Mouse (Mus musculus): ENCODE measurements around the gene Atm. TPM values are rescaled to one million over a fixed set of nuclear protein-coding genes. Genes with fewer than 3 reads are reported as not detected.

Atm gene
- polyA plus RNA-seq, 2 experiments from 2014 or later, result 24.7 to 36.0 TPM

DNA sequence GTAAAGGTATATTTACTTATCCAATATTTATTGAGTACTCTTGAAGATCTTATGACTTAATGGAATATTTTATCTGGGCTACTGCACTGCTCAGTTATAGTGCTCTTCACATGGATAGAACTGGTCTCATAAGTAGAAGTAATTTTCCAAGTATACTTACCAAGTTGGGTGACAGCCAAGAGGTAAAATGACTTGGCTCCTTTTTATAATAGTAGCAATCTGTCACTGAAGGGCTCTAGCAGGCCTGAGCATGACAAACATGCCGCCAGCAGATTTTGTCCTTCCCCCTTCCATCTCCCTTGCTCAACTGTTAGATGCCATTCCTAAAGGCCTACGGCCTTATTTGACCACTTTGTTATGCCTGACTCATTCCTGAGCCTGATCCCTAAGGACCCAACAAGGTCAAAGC is 127.6 kb downstream of the Atm start:
- ATAC-seq, result no peak

DNA sequence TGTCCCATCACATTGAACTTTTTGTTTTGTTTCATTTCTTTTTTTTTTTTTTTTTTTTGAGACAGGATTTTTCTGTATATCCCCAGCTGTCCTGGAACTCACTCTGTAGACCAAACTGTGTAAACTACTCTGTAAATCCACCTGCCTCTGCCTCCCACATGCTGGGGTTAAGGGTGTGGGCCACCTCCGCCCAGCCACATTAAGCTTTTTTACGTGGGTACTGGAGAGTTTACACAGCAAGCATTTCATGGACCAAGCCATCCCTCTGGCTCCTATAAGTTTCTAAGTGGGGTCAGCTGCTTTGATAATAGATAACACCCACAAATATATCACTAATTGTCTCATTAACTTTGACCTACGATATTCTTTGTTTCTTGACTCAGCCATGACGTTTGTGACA is 128.0 kb downstream of the Atm start:
- ATAC-seq, result no peak

DNA sequence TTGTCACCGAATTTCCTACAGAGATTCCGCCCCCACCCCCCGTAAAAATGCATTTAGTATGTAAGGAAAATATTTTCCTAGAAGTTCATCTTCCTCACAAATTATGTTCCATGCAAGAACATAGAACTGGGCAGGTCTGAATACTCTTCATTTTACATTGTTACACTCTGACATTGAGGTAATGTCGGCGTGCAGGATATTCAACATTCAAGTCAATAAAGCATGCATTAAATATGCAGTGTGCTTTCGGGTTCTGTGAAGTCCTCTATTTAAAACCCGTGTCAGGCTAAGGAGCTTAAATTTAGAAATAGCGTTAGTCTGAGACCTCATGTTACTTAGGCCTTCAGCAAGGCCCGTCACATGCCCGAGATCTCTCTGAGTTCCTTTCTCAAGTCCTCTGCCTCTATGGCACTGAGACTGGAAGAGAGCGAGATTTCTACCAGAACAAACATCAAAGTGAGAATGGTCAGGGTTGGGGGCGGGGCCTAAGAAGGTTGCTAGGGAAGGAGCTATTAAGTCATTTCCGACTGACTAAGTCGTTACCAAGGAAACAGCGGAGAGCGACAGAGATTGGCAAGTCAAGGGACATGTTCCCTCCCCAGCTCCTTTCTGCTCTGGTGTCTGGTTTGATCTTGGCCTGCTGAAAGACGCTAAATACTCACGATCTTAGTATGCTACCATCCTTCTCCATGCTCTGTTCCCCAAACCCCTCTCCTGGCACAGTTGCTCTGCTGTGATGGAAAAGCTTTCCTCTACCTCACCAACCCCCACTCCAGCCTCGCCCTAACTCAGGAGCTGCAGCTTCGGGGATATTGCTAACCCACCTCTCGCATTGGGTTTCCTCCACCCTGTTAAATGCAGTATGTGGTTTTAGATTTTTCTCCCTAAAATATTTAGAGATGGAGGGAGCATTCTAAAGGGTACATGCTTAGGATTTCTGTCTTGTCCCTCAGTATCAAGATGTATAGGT is 131.5 kb downstream of the Atm start:
- peak; percentile 100 for ATAC-seq

DNA sequence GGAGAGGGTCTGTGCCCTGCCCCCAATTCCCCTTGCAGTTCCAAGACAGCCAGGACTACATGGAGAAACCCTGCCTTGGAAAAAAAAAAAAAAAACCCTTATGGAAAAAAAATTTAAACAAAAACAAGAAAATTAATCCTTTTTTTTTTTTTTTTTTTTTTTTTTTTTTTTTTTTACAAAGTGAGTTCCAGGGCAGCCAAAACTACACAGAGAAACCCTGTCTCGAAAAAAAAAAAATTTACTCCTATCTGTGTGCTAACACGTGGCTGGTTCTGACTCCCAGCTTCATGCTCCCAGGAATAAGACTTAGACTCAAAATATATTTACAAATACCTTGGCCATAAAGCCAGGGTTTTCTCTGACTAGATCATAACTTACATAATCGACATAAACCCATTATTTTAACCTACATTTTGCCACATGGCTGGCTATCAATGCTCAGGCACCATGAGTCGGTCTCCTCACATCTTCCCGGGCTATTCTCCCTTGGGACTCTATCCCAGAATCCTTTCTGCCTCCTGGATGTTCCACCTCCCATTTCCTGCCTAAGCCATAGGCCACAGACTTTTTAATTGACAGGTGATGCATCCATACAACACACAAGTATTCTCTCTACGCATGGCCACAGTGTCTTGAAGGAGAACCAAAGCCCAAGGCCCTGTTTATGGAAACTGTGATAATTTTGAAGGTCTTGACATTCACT is 132.3 kb downstream of the Atm start:
- ATAC-seq, result no peak

DNA sequence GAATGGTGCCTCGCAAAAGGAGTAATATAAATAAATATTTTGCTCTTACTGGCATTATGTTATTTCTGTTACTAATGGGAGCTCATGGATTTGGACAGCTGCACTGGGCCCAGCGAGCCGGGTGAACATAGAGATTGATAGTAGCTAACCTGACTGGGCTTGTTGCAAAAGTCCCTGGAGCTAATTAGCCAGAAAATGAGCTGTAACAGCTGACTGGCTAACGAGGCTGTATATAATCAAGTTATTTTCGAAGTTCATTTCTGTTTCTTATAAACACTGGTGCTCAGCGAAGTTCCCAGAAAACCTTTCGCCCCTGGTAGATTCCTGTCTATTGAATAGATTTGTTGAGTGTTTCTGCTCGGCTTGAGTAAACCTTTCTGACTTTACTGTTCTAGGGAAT is 133.5 kb downstream of the Atm start:
- no peak for ATAC-seq

DNA sequence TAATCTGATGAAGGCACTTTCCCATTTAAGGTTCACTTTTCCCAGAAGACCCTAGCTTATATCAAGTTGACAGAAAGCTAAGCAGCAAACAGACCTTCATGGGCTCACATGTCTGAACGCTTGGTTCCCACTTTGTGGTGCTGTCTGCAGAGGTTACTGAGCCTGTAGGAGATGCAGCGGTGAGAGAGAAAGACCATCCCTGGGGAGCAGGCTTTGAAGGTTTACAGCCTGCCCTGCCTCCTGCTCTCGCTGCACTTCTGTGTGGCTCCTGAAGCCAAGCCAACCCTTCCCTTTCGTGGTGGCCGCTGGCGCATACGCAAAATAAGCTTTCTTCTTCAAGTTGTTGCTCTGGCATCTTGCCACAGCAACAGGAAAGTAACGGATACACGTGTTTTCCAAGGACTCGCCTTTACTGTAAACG is 134.2 kb downstream of the Atm start, which contains the start of gene 4930550C14Rik:
TSS of gene 4930550C14Rik (plus strand) at position 35 of the 421 bp plus-strand sequence.
- ATAC-seq, result no peak

DNA sequence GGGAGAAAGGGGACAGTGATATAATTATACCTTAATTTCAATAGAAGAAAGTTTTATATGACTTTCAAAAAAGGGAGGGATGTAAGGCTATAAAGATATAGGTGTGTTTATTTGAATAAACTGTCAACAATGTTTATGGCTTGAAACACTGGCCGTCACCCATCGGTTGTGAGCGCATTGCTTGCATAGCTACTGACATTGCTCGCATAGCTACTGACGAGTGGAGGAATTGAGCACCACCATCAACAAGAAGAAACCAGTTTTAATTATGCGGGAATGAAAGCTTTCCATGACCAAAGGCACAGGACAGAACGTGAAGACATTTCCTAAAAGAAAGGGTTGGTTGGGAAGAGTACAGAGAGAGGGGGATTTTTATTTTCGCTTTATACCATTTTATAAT is 135.4 kb downstream of the Atm start:
- no peak for ATAC-seq

DNA sequence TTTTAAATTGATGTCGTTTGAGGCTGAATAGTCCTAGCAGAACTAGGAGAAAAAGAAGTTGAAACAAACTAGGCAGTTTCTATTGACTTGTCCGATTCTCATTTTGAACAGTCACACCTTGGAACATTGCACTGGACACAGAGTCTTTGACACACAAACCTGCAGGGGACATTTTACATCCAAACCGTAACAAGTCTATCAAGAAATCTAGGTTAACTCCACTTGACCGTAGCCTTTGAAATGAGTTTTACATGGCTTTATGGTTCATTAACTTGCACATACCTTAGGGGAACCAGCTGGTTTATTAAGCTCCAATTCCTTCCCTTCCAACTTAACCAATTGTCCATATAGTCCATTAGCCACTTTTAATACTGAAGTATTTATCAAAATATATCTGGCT is 135.8 kb downstream of the Atm start:
- no peak for ATAC-seq

DNA sequence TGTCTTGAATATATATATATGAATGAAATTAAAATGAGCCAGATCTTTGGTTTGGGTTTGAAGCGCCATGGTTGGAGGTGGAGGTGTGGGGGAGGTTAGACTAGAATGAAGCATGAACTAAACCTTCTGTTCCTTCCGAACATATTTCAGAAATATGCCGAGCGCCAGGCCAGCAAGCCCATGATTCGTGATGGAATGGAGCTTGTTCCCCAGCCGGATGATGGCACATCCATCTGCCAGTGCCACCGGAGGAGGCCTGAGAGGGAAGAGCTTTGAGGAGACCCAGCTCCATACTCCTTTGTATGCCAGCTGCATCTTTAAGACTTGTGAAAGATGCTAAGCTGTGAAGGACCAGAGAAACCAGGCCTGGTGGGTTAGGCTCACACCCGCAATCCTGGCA is 137.0 kb downstream of the Atm start:
- ATAC-seq, result no peak

DNA sequence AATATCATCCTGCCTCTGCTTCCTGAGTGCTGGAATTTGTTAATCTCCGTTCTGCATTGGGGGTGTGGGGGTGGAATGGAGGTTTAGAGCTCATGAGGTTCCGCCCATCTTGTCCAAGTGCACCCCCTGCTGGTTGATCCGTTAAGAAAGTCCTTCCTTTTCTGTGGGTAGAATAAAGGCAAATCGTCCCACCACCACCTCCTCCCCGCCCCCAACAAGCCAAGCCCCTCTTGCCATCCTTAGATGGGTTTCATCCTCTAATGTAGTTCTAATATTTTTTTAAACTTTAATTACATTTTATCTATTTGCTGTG is 138.2 kb downstream of the Atm start:
- ATAC-seq, result peak; percentile 87

DNA sequence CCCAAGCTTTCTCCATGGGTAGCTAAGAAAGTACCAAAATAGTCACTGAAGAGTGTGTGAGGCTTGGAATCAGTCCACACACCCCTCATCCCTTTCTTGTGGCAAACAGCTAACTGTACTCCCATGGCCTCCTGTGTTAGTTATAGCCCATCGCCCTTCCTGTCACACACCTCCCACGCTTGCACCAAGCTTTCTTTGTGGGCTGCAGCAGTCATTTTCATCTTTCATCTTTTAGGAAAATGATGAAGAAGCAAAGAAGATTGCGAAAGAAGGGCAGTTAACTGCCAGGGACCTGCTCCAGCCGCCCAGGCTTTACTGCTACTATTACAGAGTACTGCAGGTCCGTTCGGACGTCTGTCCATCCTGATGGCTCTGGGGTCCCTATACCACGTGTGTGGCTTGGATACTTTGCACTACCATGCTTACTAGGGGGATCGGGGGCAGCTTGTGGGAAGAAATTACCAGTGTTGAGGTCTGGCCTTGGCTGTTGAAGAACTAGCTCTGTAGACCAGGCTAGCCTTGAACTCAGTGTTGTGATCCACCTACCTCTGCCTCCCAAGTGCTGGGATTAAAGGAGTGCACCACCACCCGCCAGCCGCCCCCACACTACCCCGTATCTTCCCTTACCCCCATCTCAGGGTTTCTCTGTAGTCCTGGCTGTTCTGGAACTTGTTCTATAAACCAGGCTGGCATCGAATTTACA is 138.7 kb downstream of the Atm start:
- peak; percentile 36 for ATAC-seq

DNA sequence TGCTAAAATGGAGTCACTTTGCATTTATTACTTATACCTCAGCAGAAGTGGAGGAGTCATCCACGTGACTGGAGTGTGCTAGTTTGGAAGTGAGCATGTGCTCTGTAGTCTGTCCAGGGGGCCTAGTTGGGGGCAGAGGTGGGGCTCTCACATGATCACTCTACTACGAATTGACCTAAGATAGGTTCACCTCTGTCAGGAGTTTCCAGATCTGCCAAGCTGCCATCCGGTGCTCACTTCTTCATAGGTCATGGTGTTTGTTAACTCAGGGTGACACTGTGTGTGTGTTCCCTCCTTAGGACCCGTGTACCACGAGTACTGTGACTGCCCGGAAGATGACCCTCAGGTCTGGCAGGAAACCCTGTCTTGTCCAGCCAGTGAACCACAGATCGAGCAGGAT is 146.4 kb downstream of the Atm start:
- ATAC-seq, result no peak

Other genes with a start within 250 kb of the Atm start
- under 1 TPM; 0.17 to 0.37 TPM for gene Exph5, start 235.1 kb downstream of the Atm start, polyA plus RNA-seq (2017; shearing (Covaris generic))
- 1 to 10 TPM; 1.3 to 1.7 TPM for gene Kdelc2, start 152.7 kb downstream of the Atm start, polyA plus RNA-seq (2017; shearing (Covaris generic))
- gene 4930550C14Rik, start 134.4 kb downstream of the Atm start, polyA plus RNA-seq (2017; shearing (Covaris generic)), result under 1 TPM; 0.56 to 0.66 TPM
- 10 to 100 TPM; 11.3 to 13.0 TPM for gene Npat, start 307 bp upstream of the Atm start, polyA plus RNA-seq (2017; shearing (Covaris generic))
- gene Acat1, start 73.6 kb upstream of the Atm start, polyA plus RNA-seq (2017; shearing (Covaris generic)), result 10 to 100 TPM; 49.3 to 91.2 TPM
- 10 to 100 TPM; 36.2 to 36.4 TPM for gene Cul5, start 133.3 kb upstream of the Atm start, polyA plus RNA-seq (2017; shearing (Covaris generic))
- not detected for gene Rab39, start 169.5 kb upstream of the Atm start, polyA plus RNA-seq (2017; shearing (Covaris generic))
- gene Slc35f2, start 234.8 kb upstream of the Atm start, polyA plus RNA-seq (2017; shearing (Covaris generic)), result 10 to 100 TPM in 1 of 2 experiments, 1 to 10 TPM in 1; 6.7 to 10.9 TPM

Measured in activated CD4-positive, CD25-positive, alpha-beta regulatory T cell, adult 4 months (primary cell).